Mouse (Mus musculus) limb, embryonic 12.5 days (tissue): ENCODE measurements around the gene Rev3l. TPM values are rescaled to one million over a fixed set of nuclear protein-coding genes. Genes with fewer than 3 reads are reported as not detected.
A peak's percentile ranks its signal among the peaks of the same experiment; 100 is the strongest.

Source experiments
- ATAC-seq: fragments of 200-750 bp; cut with Nextera tagmentation; 2 replicates; pipeline ENCODE4 v1.8.0; 2017; ENCODE audit warnings: low read depth, moderate TSS enrichment; ENCODE audit not compliant: insufficient number of reproducible peaks, insufficient read depth, low FRiP score, low TSS enrichment
- H3K27ac ChIP-seq: fragments of 300-500 bp; sonication (generic); 2 replicates; pipeline ENCODE4 v1.5.1; 2016; ENCODE audit warnings: mild to moderate bottlenecking, moderate library complexity
- H3K27me3 ChIP-seq: fragments of 300-500 bp; sonication (generic); 2 replicates; pipeline ENCODE4 v1.6.1; 2016; ENCODE audit warnings: mild to moderate bottlenecking, moderate library complexity
- H3K36me3 ChIP-seq: fragments of 300-500 bp; sonication (generic); 2 replicates; pipeline ENCODE4 v1.6.1; 2016; ENCODE audit warnings: mild to moderate bottlenecking, moderate library complexity
- H3K4me1 ChIP-seq: fragments of 300-500 bp; sonication (generic); replicated peaks from 2 replicates; pipeline ENCODE4 v1.6.1; 2016
- H3K4me2 ChIP-seq: fragments of 300-500 bp; sonication (generic); 2 replicates; pipeline ENCODE4 v1.6.1; 2016; ENCODE audit warnings: mild to moderate bottlenecking, moderate library complexity
- H3K4me3 ChIP-seq: fragments of 300-500 bp; sonication (generic); replicated peaks from 2 replicates; pipeline ENCODE4 v1.5.1; 2016; ENCODE audit warnings: mild to moderate bottlenecking
- H3K9ac ChIP-seq: fragments of 300-500 bp; sonication (generic); replicated peaks from 2 replicates; pipeline ENCODE4 v1.6.1; 2016; ENCODE audit warnings: mild to moderate bottlenecking, moderate library complexity
- H3K9me3 ChIP-seq: fragments of 300-500 bp; sonication (generic); 2 replicates; pipeline ENCODE4 v1.6.1; 2016; ENCODE audit warnings: mild to moderate bottlenecking, moderate library complexity
- WGBS: fragments of 180-500 bp; shearing (Covaris S2); methylation state at CpG from one replicate; pipeline ENCODE4 v1.1.7; 2016; 5-methylcytosine and 5-hydroxymethylcytosine counted together
- polyA plus RNA-seq: library from polyadenylated mRNA; unstranded; fragments of >200 nt; fragmentation: Nextera tagmentation; extraction: Ambion mirVana; gene quantifications from 2 replicates; pipeline ENCODE4 v1.2.1, GENCODE M21; 2016

Rev3l gene
- polyA plus RNA-seq, 1 experiment from 2014 or later, result 13.8 TPM

DNA sequence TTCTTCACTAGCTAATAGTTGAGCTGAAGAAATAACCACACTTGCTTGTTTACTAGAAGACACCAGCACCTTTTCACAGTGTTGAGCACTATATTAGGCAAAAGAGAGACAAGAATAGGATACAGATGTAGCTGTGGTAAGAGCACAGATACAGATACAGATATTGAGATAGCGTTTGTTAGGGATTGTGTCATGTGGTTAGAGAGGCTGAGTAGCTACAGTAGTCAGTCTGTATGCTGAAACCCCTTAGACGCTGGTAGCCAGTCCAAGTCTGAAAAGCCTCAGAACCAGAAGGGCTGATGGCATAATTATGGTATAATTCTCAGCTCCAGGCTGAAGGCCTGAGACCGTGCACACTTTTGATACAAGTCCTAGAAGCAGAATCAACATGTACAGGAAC lies 53.3 kb downstream of the Rev3l start:
- no peak for ATAC-seq

DNA sequence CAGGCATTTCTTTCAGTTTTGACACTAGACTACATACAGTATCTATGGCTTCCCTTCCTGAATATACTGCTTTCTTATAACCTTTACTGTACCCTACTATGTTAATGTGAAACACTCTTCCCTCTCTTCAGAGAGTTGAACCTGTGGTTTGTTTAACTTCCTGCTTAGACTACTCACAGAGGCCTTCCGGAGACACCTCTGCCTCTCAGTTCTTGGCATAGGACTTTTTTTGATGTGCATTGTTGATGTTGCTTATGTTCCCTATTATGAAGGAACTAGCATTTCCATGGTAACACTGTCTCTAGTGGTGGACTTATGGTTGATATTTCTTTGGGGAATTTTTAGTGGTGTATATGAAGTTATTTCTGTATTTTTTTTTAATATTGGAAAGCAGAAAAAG lies 61.4 kb downstream of the Rev3l start:
- no peak for ATAC-seq
- H3K27me3 ChIP-seq, result no peaks in the 10 kb centered on the region
- no peaks in the 10 kb centered on the region for H3K9me3 ChIP-seq
- no peak overlapping the region for H3K9ac ChIP-seq
- no peak overlapping the region for H3K4me3 ChIP-seq
- peaks cover 18% of the 10 kb centered on the region; the same call in 1 of the 2 replicates for H3K36me3 ChIP-seq
- no peak overlapping the region for H3K27ac ChIP-seq
- no peaks in the 10 kb centered on the region for H3K4me1 ChIP-seq
- WGBS, result 91% methylated on average over 1 of the region's 1 CpGs
- H3K4me2 ChIP-seq, result no peak overlapping the region

More for the DNA sequence above, 53.3 kb downstream of the Rev3l start:
- 93% methylated on average over 3 of the region's 3 CpGs for WGBS
- Histone ChIP-seq H3K27ac (no peak overlapping the region), H3K36me3 (peaks cover 12% of the 10 kb centered on the region; the same call in 1 of the 2 replicates), H3K4me1 (no peaks in the 10 kb centered on the region), H3K4me2 (no peak overlapping the region), H3K9ac (no peak overlapping the region), H3K9me3 (no peaks in the 10 kb centered on the region), H3K4me3 (no peak overlapping the region), H3K27me3 (no peaks in the 10 kb centered on the region)

GRCm38 (mm10) chr10:39811507-39811906 lies 79.6 kb downstream of the Rev3l start:
- Histone ChIP-seq H3K27me3 (no peaks in the 10 kb centered on the region), H3K36me3 (peaks cover 55% of the 10 kb centered on the region), H3K4me1 (no peaks in the 10 kb centered on the region), H3K4me2 (no peak overlapping the region), H3K27ac (no peak overlapping the region), H3K9ac (no peak overlapping the region), H3K9me3 (no peaks in the 10 kb centered on the region; the same call in 1 of the 2 replicates), H3K4me3 (no peak overlapping the region)
- no peak for ATAC-seq
- WGBS, result 69% methylated on average over 3 of the region's 3 CpGs

GRCm38 (mm10) chr10:39842621-39843020 lies 110.7 kb downstream of the Rev3l start:
- H3K36me3 ChIP-seq, result peaks cover 48% of the 10 kb centered on the region

DNA sequence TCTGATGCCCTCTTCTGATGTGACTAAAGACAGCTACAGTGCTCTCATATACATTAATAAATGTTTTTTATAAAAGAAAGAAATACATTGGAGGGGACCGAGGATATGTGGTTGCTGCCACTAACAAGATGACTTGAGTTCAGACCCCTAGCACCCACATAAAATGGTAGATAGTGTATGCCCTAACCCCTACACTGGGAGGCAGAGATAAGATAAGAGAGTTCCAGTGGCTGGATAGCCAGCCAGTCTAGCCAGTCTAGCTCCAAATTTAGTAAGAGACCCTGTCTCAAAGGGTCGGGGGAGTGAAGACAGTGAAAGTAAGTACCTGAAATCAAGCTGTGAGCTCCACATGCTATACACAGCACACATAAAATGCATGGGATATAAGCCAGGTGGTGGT lies 133.6 kb downstream of the Rev3l start:
- Histone ChIP-seq H3K4me1 (no peaks in the 10 kb centered on the region), H3K4me3 (no peak overlapping the region), H3K36me3 (peaks cover 66% of the 10 kb centered on the region), H3K9me3 (no peaks in the 10 kb centered on the region), H3K27me3 (no peaks in the 10 kb centered on the region), H3K4me2 (no peak overlapping the region), H3K27ac (no peak overlapping the region), H3K9ac (no peak overlapping the region)
- ATAC-seq, result no peak
- 85% methylated on average over 2 of the region's 2 CpGs for WGBS

More at GRCm38 (mm10) chr10:39842621-39843020, 110.7 kb downstream of the Rev3l start:
- Histone ChIP-seq H3K4me3 (no peak overlapping the region), H3K9ac (no peak overlapping the region), H3K9me3 (no peaks in the 10 kb centered on the region), H3K4me2 (no peak overlapping the region), H3K4me1 (no peaks in the 10 kb centered on the region), H3K27me3 (no peaks in the 10 kb centered on the region), H3K27ac (no peak overlapping the region)
- ATAC-seq, result no peak
- WGBS, result 78% methylated on average over 1 of the region's 1 CpGs

- Histone ChIP-seq H3K4me1 (no peaks in the 10 kb centered on the region), H3K9me3 (no peaks in the 10 kb centered on the region), H3K27me3 (no peaks in the 10 kb centered on the region), H3K27ac (no peak overlapping the region), H3K4me2 (no peak overlapping the region), H3K9ac (no peak overlapping the region), H3K36me3 (peaks cover 6% of the 10 kb centered on the region; the same call in 1 of the 2 replicates), H3K4me3 (no peak overlapping the region)
- WGBS, result 63% methylated on average over 3 of the region's 3 CpGs
- ATAC-seq, result no peak
These were observed 156.7 kb downstream of the Rev3l start for GRCm38 (mm10) chr10:39888621-39889020.

GRCm38 (mm10) chr10:39893702-39894697 lies 162.1 kb downstream of the Rev3l start:
- Histone ChIP-seq H3K9ac (no peak overlapping the region), H3K4me1 (0 out of 2 replicates have a peak, but pooled peaks cover 6% of the 10 kb centered on the region), H3K27ac (no peak overlapping the region), H3K4me3 (no peak overlapping the region), H3K4me2 (no peak overlapping the region), H3K27me3 (no peaks in the 10 kb centered on the region), H3K36me3 (peaks cover 6% of the 10 kb centered on the region; the same call in 1 of the 2 replicates), H3K9me3 (no peaks in the 10 kb centered on the region)
- 73% methylated on average over 11 of the region's 11 CpGs for WGBS
- no peak for ATAC-seq

DNA sequence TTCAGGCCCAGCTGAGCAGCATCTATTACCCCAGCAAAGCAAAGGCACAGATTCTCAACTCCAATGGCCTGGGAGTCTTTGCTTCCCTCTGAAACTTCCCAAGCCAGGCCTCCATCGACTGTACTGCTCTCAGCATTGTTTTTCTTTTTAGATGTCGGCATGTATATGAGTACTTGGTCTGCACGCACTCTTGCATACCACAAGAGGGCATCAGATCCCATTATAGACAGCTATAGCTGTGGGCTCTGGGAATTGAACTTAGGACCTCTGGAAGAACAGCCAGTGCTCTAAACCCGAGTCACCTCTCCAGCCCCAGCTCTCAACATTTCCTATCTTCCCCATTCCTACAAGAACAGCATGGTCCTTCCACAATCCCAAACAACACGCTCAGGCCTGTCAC lies 164.6 kb downstream of the Rev3l start:
- H3K27ac ChIP-seq, result no peak overlapping the region
- 0 out of 2 replicates have a peak, but pooled peaks cover 6% of the 10 kb centered on the region for H3K4me1 ChIP-seq
- 88% methylated on average over 5 of the region's 5 CpGs for WGBS
- no peak for ATAC-seq
- peaks cover 3% of the 10 kb centered on the region; the same call in 1 of the 2 replicates for H3K36me3 ChIP-seq
- no peak overlapping the region for H3K9ac ChIP-seq
- H3K27me3 ChIP-seq, result no peaks in the 10 kb centered on the region
- H3K4me3 ChIP-seq, result no peak overlapping the region
- no peaks in the 10 kb centered on the region for H3K9me3 ChIP-seq
- no peak overlapping the region for H3K4me2 ChIP-seq

GRCm38 (mm10) chr10:39898874-39899371 lies 167.0 kb downstream of the Rev3l start, which contains the start of gene Mfsd4b4:
Gene Mfsd4b4 (minus strand): TSS chr10:39899238.
- peak; percentile 92 for ATAC-seq

DNA sequence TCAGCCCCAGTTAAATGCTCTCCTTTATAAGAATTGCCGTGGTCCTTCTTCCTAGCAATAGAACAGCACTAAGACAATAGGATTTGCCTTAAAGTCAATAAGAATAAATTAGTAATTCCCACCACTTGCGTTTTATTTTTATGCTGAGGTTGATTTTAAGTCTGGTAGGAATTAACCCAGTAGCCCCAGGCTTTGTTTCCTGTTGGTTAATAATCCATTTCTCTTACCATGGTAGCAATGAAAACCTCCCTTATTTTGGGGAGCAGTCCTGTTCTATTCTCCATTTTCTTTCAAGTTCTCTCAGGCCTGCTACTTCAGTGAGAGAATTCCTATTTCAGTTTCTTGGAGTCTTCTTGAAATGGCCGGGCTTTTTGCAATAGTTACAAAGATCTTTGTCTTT lies 172.3 kb downstream of the Rev3l start:
- no peaks in the 10 kb centered on the region for H3K9me3 ChIP-seq
- ATAC-seq, result no peak
- H3K27me3 ChIP-seq, result no peaks in the 10 kb centered on the region
- no peak overlapping the region for H3K9ac ChIP-seq
- H3K4me1 ChIP-seq, result no peaks in the 10 kb centered on the region
- no peak overlapping the region for H3K4me2 ChIP-seq
- no peak overlapping the region for H3K27ac ChIP-seq
- H3K36me3 ChIP-seq, result no peaks in the 10 kb centered on the region
- H3K4me3 ChIP-seq, result no peak overlapping the region
- WGBS, result 70% methylated on average over 3 of the region's 3 CpGs

More at GRCm38 (mm10) chr10:39898874-39899371, 167.0 kb downstream of the Rev3l start, which contains the start of gene Mfsd4b4:
- Histone ChIP-seq H3K27me3 (no peaks in the 10 kb centered on the region), H3K36me3 (no peaks in the 10 kb centered on the region), H3K9me3 (no peaks in the 10 kb centered on the region), H3K4me3 (peak within 1 kb of the TSS; percentile 74), H3K4me2 (peak within 1 kb of the TSS; percentile 70), H3K9ac (peak within 1 kb of the TSS; percentile 89), H3K27ac (peak within 1 kb of the TSS; percentile 89), H3K4me1 (0 out of 2 replicates have a peak, but pooled peaks cover 6% of the 10 kb centered on the region)
- WGBS, result under 1% methylated on average over 41 of the region's 41 CpGs
